Mouse (Mus musculus) thymus, postnatal 0 days (tissue): ENCODE data around the gene Rab3gap1. TPM values are rescaled to one million over a fixed set of nuclear protein-coding genes. Genes with fewer than 3 reads are reported as not detected.

ENCODE experiments used
- DNase-seq: peaks from one replicate; pipeline ENCODE4 v3.0.0-alpha.2; 2015; ENCODE audit warnings: low spot score
- polyA plus RNA-seq: library from polyadenylated mRNA; unstranded; fragments of >200 nt; fragmentation: Nextera tagmentation; extraction: Ambion mirVana; gene quantifications from 2 replicates; pipeline ENCODE4 v1.2.1, GENCODE M21; 2015

Rab3gap1 gene
- polyA plus RNA-seq, 1 experiment from 2014 or later = 29.0 TPM

- no peak for DNase-seq
These were observed 112.5 kb downstream of the Rab3gap1 start for GRCm38 (mm10) chr1:127980911-127981559.

DNA sequence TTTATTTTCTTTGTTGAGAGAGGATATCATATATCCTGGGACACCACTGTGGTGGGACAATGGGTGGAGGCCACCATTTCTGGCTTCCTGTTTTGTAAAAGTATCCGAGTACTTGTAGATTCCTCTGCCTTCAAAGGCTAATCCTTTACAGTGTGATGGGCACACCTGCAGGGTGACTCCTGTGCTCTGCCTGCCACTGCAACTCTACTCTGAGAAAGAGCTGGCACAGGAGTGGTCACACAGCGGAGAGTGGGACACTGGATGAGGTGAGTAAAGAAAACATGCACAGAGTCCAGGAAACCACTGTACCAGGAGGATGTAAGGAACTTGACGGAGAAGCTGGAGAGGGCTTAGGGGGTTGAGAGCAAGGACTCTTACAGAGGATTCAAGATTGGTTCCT lies 113.7 kb downstream of the Rab3gap1 start:
- peak; percentile 10 for DNase-seq

DNA sequence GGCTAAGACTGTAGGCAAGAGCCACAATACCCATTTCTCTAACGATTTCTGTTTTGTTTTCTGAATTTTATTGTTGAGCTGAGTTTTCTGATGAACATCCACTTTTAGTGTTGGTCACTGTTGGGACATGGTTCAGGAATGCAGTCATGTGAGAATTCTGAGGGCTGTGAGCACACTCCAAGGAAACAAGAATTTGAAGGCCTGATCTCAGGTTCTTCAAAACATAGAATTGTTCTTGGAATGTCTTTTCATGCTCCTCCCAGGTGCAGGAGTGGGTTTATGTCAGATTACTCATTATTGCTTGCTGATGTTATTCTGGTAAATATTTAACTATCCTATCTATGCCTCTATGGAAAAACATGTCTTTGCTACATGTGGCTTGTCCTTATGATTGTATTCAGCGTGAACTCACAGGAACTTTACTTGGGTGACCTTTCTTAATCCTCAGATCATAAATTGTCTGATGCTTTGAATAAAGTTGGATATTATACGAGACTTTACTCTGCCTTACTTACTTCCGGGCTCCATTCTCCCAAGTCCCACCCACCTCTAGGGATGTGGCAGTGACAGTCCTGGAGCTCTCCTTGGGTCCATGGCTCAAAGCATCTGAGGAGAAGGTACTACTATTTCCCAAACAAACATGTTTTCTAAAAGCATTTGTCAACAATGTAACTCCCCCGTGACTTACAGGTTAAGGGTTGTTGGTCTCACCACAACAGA lies 114.9 kb downstream of the Rab3gap1 start:
- no peak for DNase-seq

GRCm38 (mm10) chr1:127985391-127985790 lies 116.8 kb downstream of the Rab3gap1 start:
- no peak for DNase-seq

- no peak for DNase-seq
These were observed 119.7 kb downstream of the Rab3gap1 start for GRCm38 (mm10) chr1:127988246-127988645.

- DNase-seq = no peak
These were observed 120.8 kb downstream of the Rab3gap1 start for GRCm38 (mm10) chr1:127989387-127989786.

GRCm38 (mm10) chr1:127989876-127990731 lies 121.5 kb downstream of the Rab3gap1 start:
- no peak for DNase-seq

Other genes with a start within 250 kb of the Rab3gap1 start
- 0.81 and 0.96 TPM in 2 replicates for gene Tmem163, start 189.2 kb upstream of the Rab3gap1 start, polyA plus RNA-seq
- not detected in 2 replicates for gene Acmsd, start 139.4 kb upstream of the Rab3gap1 start, polyA plus RNA-seq
- 40.4 and 59.7 TPM in 2 replicates for gene Ccnt2, start 94.6 kb upstream of the Rab3gap1 start, polyA plus RNA-seq
- gene Map3k19, start 13.7 kb upstream of the Rab3gap1 start, polyA plus RNA-seq = 0.54 and 0.57 TPM in 2 replicates
- gene Zranb3, start 234.3 kb downstream of the Rab3gap1 start, polyA plus RNA-seq = 4.6 and 4.9 TPM in 2 replicates
- gene R3hdm1, start 234.5 kb downstream of the Rab3gap1 start, polyA plus RNA-seq = 67.0 and 79.4 TPM in 2 replicates